Mouse (Mus musculus): ENCODE data around the gene Limk1.

DNA sequence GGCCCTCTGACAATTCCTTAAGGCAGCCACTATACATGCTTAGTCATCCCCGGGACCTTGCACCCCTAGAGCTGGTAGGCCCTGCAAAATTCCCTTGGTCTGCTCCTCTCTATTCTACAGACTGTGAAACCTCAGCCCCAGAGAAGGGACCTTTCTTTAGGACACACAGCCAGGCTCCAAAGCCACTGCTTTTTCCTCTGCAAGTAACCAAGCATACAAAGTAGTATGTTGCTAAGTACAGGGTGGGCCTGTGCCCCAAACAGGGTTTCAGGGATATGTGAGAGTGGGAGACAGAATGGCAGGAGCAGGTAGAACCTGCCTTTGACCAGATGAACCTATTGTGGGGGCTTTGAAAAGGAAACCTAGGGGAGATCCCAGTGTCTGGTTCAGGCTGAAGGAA, 1.2 kb downstream of the Limk1 start:
- TF ChIP-seq CTCF (IDR thresholded peaks at IDR 0.05; ENCODE audit: low read depth), result no peak
- TF ChIP-seq EP300 (IDR thresholded peaks at IDR 0.05; ENCODE audit: low read depth), result no peak
